Mouse (Mus musculus) midbrain, embryonic 16.5 days (tissue): ENCODE measurements around the gene Dytn. TPM values are rescaled to one million over a fixed set of nuclear protein-coding genes. Genes with fewer than 3 reads are reported as not detected.

ENCODE experiments used
- ATAC-seq: fragments of 200-750 bp; cut with Nextera tagmentation; 2 replicates; pipeline ENCODE4 v1.8.0; 2017; ENCODE audit warnings: moderate TSS enrichment
- H3K27ac ChIP-seq: fragments of 300-500 bp; sonication (generic); 2 replicates; pipeline ENCODE4 v1.5.1; 2014; ENCODE audit warnings: mild to moderate bottlenecking, low read length, mixed read lengths
- H3K27me3 ChIP-seq: fragments of 300-500 bp; sonication (generic); 2 replicates; pipeline ENCODE4 v1.6.1; 2014; ENCODE audit warnings: low read depth, low read length, mixed read lengths; ENCODE audit not compliant: control insufficient read depth, insufficient read depth
- H3K36me3 ChIP-seq: fragments of 300-500 bp; sonication (generic); 2 replicates; pipeline ENCODE4 v1.6.1; 2014; ENCODE audit warnings: mild to moderate bottlenecking, low read length, moderate library complexity, mixed read lengths; ENCODE audit not compliant: control insufficient read depth, insufficient read depth
- H3K4me1 ChIP-seq: fragments of 300-500 bp; sonication (generic); 2 replicates; pipeline ENCODE4 v1.6.1; 2014; ENCODE audit warnings: mild to moderate bottlenecking, low read length, mixed read lengths; ENCODE audit not compliant: control insufficient read depth, insufficient read depth
- H3K4me2 ChIP-seq: fragments of 300-500 bp; sonication (generic); 2 replicates; pipeline ENCODE4 v1.6.1; 2014; ENCODE audit warnings: mild to moderate bottlenecking, low read length, mixed read lengths
- H3K4me3 ChIP-seq: fragments of 300-500 bp; sonication (generic); 2 replicates; pipeline ENCODE4 v1.5.1; 2014; ENCODE audit warnings: low read depth, mild to moderate bottlenecking, low read length, moderate library complexity, mixed read lengths
- H3K9ac ChIP-seq: fragments of 300-500 bp; sonication (generic); 2 replicates; pipeline ENCODE4 v1.6.1; 2014; ENCODE audit warnings: low read depth, low read length, mixed read lengths
- H3K9me3 ChIP-seq: fragments of 300-500 bp; sonication (generic); replicated peaks from 2 replicates; pipeline ENCODE4 v1.6.1; 2014; ENCODE audit warnings: mild to moderate bottlenecking, low read length, mixed read lengths; ENCODE audit not compliant: control insufficient read depth, poor library complexity, severe bottlenecking
- WGBS: fragments of 180-500 bp; shearing (Covaris S2); extraction: QIAGEN DNeasy Blood & Tissue Kit; methylation state at CpG from one replicate; pipeline ENCODE4 v1.1.7; 2014; 5-methylcytosine and 5-hydroxymethylcytosine counted together
- polyA plus RNA-seq: library from polyadenylated mRNA; unstranded; fragments of >200 nt; fragmentation: Nextera tagmentation; extraction: Ambion mirVana; gene quantifications from 2 replicates; pipeline ENCODE4 v1.2.1, GENCODE M21; 2015

Gene Dytn
- polyA plus RNA-seq = 0.04 and 0.09 TPM in 2 replicates

DNA sequence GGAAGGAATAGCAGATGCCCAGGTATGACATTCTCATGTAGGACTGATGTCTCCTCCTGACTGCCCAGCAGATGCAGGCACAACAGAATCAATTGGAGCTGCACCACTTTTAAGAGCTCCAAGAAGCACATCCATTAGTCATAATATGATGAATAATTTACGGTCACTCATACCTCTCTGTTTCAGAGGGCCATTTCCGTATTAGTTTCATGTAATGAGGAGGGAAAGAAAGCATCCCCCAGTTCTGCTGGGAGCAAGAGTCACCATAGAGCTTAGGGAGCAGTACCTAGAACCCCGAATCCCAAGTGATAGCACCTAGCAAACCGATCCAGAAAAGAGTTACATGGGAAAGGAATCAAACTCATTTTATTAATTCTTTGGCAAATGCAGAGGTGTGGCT is at the start of gene Dytn:
Gene Dytn (minus strand): TSS at position 101 of the 400 bp plus-strand sequence.
- no peak for ATAC-seq
- Histone ChIP-seq H3K4me3 (no peak within 1 kb of the TSS), H3K4me1 (no peaks in the 10 kb centered on the region), H3K27me3 (no peaks in the 10 kb centered on the region), H3K36me3 (no peaks in the 10 kb centered on the region), H3K9ac (no peak within 1 kb of the TSS), H3K27ac (no peak within 1 kb of the TSS), H3K9me3 (no peaks in the 10 kb centered on the region), H3K4me2 (no peak within 1 kb of the TSS)
- WGBS = 83% methylated on average over 4 of the region's 4 CpGs

GRCm38 (mm10) chr1:63730240-63730771 is 43.6 kb upstream of the Dytn start, which contains the start of the genes Mdh1b and Fastkd2:
Gene Mdh1b, minus strand, starts transcription at chr1:63730318.
Gene Fastkd2, plus strand, starts transcription at chr1:63730614.
- Histone ChIP-seq H3K4me1 (peaks cover 28% of the 10 kb centered on the region), H3K27ac (no peak within 1 kb of the TSS; the same call in 1 of the 2 replicates), H3K36me3 (no peaks in the 10 kb centered on the region), H3K9me3 (no peaks in the 10 kb centered on the region), H3K4me2 (peak within 1 kb of the TSS; percentile 64), H3K9ac (peak within 1 kb of the TSS; percentile 71), H3K4me3 (peak within 1 kb of the TSS; percentile 75), H3K27me3 (peaks cover 7% of the 10 kb centered on the region)
- ATAC-seq = peak; percentile 97
- under 1% methylated on average over 31 of the region's 31 CpGs for WGBS

DNA sequence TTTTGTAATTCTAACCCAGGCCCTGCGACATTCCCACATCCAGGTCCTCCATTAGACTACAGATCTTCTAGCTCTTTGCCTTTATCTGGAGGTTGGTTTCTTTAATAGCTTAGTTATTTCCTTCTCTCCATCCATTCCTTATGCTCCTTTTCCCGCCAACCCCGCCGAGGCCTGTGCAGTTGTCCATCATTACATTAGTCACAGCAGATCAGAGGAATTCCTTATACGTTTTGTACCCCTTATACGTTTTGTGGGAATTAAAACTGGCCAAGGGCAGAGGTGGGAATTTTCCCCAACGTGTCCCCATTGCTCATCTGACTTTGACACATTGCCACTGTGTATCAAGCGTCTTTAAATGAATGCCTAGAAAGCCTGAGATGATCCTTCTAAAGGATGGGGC is 43.1 kb upstream of the Dytn start:
- no peaks in the 10 kb centered on the region for H3K36me3 ChIP-seq
- peaks cover 28% of the 10 kb centered on the region for H3K4me1 ChIP-seq
- H3K9ac ChIP-seq = peak overlapping the region; percentile 37; the same call in 1 of the 2 replicates
- no peak overlapping the region for H3K27ac ChIP-seq
- WGBS = 38% methylated on average over 8 of the region's 8 CpGs
- peak overlapping the region; percentile 75 for H3K4me3 ChIP-seq
- H3K4me2 ChIP-seq = peak overlapping the region; percentile 64
- ATAC-seq = peak; percentile 44
- H3K27me3 ChIP-seq = peaks cover 7% of the 10 kb centered on the region
- H3K9me3 ChIP-seq = no peaks in the 10 kb centered on the region

GRCm38 (mm10) chr1:63720161-63720560 is 33.4 kb upstream of the Dytn start:
- Histone ChIP-seq H3K27me3 (no peaks in the 10 kb centered on the region), H3K4me3 (no peak overlapping the region), H3K4me1 (no peaks in the 10 kb centered on the region), H3K36me3 (no peaks in the 10 kb centered on the region), H3K4me2 (no peak overlapping the region), H3K9ac (no peak overlapping the region), H3K9me3 (no peaks in the 10 kb centered on the region), H3K27ac (no peak overlapping the region)
- 71% methylated on average over 6 of the region's 7 CpGs for WGBS
- no peak for ATAC-seq

- Histone ChIP-seq H3K27ac (no peak overlapping the region), H3K36me3 (no peaks in the 10 kb centered on the region), H3K4me3 (no peak overlapping the region), H3K4me1 (no peaks in the 10 kb centered on the region), H3K9me3 (no peaks in the 10 kb centered on the region), H3K9ac (no peak overlapping the region), H3K4me2 (no peak overlapping the region), H3K27me3 (no peaks in the 10 kb centered on the region; the same call in 1 of the 2 replicates)
- no peak for ATAC-seq
- 65% methylated on average over 3 of the region's 3 CpGs for WGBS
These were observed 22.1 kb upstream of the Dytn start for GRCm38 (mm10) chr1:63708876-63709275.

- no peaks in the 10 kb centered on the region; the same call in 1 of the 2 replicates for H3K27me3 ChIP-seq
- H3K4me3 ChIP-seq = no peak overlapping the region
- H3K4me2 ChIP-seq = no peak overlapping the region
- WGBS = 63% methylated on average over 5 of the region's 5 CpGs
- no peaks in the 10 kb centered on the region for H3K36me3 ChIP-seq
- ATAC-seq = no peak
- no peak overlapping the region for H3K27ac ChIP-seq
- no peaks in the 10 kb centered on the region for H3K4me1 ChIP-seq
- H3K9ac ChIP-seq = no peak overlapping the region
- no peaks in the 10 kb centered on the region for H3K9me3 ChIP-seq
These were observed 19.0 kb upstream of the Dytn start for GRCm38 (mm10) chr1:63705733-63706132.

DNA sequence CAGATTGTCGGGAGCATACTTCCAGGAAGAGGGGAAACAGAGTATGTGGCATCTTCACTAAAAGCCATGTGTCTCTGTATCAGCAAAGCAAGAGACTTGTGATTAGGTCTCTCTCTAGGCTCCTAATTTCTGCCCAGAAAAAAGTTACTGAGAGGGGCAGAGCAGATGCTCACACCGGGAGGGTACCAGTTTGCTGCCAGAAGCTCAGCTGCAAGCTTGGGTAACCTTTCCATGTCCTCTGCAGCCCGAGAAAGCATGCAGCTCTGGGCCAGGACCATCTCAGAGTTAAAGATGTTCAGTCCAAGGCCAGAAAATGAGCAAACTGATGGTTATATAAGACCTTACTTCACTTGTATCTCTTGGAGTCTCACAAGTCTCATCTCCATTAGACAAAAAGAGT is 10.1 kb upstream of the Dytn start:
- H3K4me1 ChIP-seq = no peaks in the 10 kb centered on the region
- ATAC-seq = no peak
- no peaks in the 10 kb centered on the region for H3K36me3 ChIP-seq
- H3K4me2 ChIP-seq = no peak overlapping the region
- no peak overlapping the region for H3K27ac ChIP-seq
- no peak overlapping the region for H3K4me3 ChIP-seq
- 80% methylated on average over 3 of the region's 3 CpGs for WGBS
- H3K27me3 ChIP-seq = no peaks in the 10 kb centered on the region
- H3K9ac ChIP-seq = no peak overlapping the region
- H3K9me3 ChIP-seq = no peaks in the 10 kb centered on the region

GRCm38 (mm10) chr1:63675975-63676374 is 10.8 kb downstream of the Dytn start:
- Histone ChIP-seq H3K4me1 (no peaks in the 10 kb centered on the region), H3K36me3 (no peaks in the 10 kb centered on the region), H3K4me3 (no peak overlapping the region), H3K27me3 (no peaks in the 10 kb centered on the region), H3K9ac (no peak overlapping the region), H3K27ac (no peak overlapping the region), H3K4me2 (no peak overlapping the region), H3K9me3 (no peaks in the 10 kb centered on the region)
- 91% methylated on average over 3 of the region's 3 CpGs for WGBS
- ATAC-seq = no peak

GRCm38 (mm10) chr1:63668852-63669160 is 17.9 kb downstream of the Dytn start:
- Histone ChIP-seq H3K9ac (peak overlapping the region; percentile 36; the same call in 1 of the 2 replicates), H3K4me2 (peak overlapping the region; percentile 49), H3K4me1 (peaks cover 12% of the 10 kb centered on the region), H3K27me3 (no peaks in the 10 kb centered on the region), H3K4me3 (peak overlapping the region; percentile 29), H3K36me3 (no peaks in the 10 kb centered on the region), H3K27ac (peak overlapping the region; percentile 69), H3K9me3 (no peaks in the 10 kb centered on the region)
- peak; percentile 88 for ATAC-seq
- WGBS = 3% methylated on average over 3 of the region's 3 CpGs
